Mouse (Mus musculus): Measurements from ENCODE around the gene Smyd4. TPM values are rescaled to one million over a fixed set of nuclear protein-coding genes. Genes with fewer than 3 reads are reported as not detected.

Gene Smyd4
- 1 to 10 TPM; 2.5 to 4.4 TPM for total RNA-seq (2021)
- long read RNA-seq, experiment 1, partial matches to known transcripts = 0 of 3 reads
- long read RNA-seq, experiment 1, other reads (novel, unspliced or antisense) = 1 of 3 reads
- long read RNA-seq, experiment 2, partial matches to known transcripts = 1 of 4 reads
- long read RNA-seq, experiment 2, other reads (novel, unspliced or antisense) = 3 of 4 reads

DNA sequence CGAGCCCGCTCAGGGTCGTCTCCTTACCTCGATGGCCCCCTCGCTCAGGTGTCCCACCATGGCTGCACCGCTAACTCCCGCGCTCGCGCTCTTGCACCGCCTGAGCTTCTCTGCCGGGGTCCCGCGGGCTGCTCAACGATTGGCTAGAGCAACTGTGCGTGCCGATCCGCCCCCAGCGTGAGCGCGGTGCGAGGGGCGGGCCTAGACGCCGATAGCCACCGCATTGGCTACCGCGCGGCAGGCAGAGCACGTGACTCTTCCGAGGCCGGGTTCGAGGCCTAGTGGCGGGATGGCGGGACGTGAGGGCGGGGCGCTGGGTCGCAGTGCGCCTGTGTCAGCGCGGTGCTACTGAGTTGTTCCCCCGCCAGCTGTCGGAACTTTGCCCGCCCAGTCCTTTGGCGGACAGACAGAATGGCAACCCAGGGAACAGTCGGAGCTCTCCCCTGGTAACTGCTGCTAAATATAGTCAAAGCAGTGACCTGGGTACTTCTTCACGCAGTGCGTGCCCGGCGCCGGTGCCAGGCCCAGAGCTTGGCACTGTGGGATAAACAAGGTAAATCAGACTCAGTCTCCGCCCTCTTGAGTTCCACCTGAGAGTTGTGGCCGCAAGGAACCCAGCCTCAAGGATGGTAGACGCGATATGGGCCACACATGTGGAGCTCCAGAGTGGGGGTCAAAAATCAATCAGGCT lies at the start of gene Smyd4, which contains the start of gene Rpa1:
Gene Smyd4, plus strand, starts transcription at position 235 of the 691 bp plus-strand sequence.
Gene Rpa1, minus strand, starts transcription at position 126 of the 691 bp plus-strand sequence.
- DNase-seq = peak; percentile 97

DNA sequence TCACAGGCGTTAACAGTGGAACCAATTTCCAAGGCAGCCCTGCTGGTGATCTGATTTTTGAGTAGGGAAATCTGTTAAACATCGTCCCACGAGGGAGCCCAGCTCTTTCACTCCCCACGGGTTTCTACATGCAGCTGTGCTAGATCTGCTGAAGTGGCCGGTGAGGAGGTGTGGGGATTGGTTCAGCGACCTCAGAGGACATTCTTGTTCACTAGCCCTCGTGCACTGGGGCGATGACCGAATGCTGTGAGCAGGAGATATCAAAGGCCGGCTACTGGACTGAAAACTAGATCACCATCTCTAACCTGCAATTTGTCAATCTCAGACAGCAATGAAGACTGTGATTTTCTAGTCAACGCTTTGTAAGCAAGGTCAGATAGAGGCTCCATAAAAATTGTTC lies 49.7 kb upstream of the Smyd4 start:
- DNase-seq = no peak

DNA sequence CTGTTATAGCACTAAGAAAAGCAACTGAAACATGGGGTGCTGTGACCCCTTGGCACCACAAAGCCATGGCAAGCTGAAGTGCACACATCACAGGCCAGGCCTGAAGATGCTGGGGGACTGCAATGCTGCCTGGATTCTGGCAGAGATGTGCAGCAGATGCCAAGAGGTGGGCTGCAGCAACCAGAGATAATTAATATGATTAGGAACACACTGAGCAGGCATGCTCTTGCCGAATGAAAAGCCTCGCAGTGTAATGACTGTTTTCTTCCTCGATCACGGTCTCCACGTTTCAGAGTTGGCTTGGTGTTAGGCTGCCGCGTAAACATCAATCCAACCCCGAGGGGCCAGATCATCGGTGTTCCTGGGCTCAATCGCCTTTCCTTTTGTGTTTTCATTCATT lies 48.4 kb upstream of the Smyd4 start:
- DNase-seq = no peak

DNA sequence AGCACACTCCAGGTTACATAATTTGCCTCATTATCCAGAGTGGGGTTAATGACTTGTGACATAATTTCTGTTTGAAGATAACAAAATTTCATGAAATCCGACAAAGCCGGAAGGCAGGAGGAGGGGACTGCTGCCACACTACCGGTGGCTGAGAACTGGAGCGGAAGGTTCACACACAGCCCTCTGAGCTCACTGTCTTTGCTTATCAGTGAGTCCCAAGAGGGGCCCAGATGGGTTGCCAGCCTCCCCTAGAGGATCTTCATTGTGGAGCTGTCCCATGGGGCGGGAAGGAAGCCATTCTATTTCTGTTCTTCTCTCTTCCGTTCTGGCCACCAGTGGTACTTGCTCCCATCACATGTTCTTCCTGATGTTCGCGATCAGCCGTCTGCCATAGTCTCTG lies 47.3 kb upstream of the Smyd4 start:
- no peak for DNase-seq

DNA sequence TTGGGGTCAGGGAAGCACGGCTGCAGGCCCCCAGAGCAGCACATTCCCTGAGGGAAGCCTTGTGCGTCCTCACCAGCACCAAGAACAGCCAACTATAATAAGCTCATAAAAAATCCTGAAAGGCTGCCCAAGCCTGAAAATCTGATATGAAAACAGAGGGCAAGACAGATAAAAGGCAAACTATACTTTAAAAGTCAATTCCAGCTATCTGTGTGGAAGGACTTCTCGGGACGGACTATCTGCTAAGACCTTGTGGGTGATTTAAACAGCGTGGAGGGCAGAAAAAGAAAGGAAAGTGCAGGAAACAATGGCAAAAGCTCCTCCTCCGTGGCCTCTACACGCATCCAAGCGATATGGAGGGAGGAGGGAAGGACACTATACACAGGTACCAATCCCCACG lies 43.4 kb upstream of the Smyd4 start:
- DNase-seq = no peak

DNA sequence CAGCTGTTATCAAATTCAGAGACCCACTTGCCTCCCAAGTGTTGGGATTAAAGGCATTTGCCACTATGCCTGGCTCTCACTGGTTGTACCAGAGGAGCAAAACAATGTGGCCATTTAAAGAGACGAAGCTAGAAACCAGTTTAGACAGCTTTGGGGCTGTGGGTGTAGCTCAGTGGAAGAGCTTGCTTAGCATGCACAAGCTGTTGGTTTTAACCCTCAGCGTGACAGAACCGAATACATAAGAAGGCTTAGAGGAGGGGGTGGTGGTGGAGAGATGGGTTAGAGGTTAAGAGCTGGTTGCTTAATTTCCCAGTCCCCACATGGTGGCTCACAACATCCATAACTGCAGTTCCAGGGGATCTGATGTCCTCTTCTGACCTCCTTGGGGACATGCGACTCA lies 39.6 kb upstream of the Smyd4 start:
- DNase-seq = no peak

DNA sequence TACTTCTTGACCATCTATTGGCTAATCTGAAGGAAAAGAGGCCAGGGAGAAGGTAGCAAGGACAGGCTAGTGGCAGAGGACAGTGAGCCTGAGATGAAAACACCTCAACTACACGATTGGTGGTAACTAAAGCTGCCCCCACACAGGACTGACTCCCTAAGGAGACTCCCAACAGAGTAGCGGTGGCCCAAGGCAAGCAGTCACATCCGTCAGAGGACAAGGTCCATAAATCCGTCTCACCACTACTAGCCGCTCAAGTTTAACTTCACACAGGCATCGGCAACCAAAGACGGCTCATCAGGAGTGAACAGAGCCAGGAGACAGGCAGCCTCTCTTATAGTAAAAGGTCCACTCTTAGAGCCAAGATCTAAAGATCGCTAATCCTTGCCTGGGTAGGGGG lies 37.4 kb upstream of the Smyd4 start:
- DNase-seq = no peak

DNA sequence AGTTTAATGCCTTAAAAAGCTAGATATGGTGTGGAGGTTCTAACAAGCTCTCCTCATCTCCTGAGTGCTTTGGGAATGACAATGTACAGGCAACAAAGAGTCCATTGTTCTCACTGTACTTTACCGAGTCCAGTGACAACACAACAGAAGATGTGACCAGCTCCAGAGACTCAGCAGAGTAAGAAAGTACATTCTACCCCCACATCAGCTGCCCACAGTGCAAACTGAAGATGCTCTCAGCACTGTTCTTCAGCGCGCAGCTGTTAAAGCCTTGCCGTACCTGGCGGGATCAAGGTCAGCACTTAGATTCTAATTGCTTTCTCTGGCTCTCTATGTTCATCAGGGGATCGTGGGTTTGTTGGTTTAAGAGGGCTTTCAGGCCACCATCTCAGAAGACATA lies 36.5 kb upstream of the Smyd4 start:
- DNase-seq = no peak

DNA sequence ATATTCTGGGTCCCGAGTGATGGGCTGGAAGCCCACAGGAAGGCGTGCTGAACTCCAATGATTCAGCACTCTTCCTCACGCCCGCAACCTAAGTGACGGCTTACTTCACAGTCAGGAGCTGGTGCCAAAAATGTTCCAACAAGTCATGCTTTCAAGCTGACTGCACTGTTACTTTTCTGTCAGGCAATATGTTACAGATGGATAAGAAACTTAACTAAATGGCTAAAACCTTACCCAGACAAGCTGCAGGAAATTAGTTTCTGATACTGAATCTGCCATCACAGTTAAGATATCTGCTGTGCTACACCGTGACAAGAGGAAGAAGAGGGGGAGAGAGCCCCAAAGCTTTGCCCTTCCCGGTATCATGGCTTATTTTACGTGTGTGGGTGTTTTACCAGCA lies 34.4 kb upstream of the Smyd4 start:
- DNase-seq = no peak

DNA sequence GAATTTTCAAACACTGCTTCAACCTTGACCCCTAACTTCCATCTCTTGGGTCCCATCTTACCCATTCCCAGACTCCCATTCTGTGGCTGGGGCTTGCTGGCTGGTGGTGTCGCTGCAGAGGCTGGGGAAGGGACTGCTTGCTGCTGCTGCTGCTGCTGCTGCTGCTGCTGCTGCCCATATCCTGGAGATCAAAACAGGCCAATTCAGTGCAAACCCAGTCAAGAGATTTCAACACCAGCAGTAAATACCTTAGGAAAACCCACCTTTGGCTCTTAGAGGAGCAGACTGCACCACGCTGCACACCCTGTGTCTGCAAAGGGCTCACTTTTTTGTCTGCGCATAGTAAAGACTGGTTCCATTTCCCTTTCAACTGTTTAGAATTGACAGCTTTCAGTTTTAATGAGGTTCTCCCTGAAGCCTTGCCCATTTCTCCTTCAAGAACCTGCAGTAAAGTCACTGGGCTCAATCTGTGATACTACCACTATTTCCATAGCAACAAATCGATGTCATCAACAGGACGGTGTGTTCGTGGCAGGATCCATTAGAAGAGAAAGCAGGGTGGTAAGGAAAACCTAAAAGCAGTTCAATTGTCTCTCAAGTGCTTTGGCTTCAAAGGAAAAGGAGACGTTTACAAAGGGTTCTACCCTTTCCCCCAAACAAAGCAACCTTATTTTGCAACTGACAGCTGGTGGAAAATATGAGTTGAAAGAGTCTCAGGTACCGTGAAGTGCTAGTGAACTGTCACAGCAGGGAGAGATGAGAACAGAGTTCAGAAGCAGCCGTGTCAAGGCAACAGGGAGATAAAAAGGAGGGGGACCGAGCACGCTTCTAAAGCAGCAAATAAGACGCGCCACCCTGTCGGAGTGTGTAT lies 29.6 kb upstream of the Smyd4 start:
- no peak for DNase-seq

DNA sequence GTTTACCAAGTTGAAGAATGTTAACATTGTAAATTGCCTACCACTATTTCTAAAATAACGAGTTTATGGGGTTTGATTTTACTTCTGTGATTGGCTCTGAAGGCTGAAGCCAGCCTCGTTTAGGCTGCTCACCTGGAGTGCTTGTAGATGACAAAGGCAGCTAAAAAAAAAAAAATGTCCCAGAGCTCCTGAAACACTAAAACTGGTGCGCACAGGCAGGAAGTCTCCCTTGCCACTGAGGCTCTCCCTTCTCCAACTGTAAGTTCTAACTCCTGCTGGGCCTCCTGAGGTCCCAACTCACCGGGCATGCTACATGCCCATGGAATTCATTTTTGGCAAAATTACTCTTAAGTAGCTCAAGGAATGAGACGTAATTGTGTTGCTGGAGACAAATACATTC lies 29.0 kb upstream of the Smyd4 start:
- no peak for DNase-seq

DNA sequence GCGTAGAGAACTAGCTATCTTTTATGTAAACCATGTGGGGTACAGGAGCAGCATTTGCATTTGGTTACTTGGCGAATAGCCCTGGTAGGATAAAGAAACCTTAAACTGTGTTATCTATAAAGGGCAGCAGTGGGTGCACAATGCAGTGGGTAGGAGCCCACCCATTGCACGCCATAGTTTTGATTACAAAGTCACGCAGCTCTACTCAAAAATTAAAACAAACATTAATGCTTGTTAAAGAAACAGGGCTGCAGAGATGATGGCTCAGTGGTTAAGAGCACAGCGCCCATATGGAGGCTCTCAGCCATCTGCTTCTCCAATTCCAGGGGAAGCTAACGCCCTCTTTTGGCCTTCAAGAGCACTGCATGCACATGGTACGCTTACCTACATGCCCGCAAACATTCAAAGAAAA lies 24.9 kb upstream of the Smyd4 start:
- no peak for DNase-seq

DNA sequence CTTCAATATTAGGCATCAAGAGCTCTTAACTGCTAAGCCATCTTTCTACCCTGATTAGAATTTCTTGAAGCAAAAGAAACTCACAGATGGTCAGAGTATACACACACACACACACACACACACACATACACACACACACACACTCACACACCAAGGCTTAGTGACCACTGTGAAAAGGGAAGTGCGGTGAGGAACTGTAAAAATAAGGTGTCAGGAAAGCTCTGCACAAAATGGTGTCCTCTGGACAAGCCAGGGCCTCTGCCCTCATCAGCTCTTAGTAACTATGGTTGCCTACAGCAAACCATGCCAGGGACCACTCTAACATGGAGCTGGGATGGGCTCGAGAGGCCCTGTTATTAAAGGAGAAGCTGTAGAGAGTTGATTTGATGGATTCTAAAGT lies 23.8 kb upstream of the Smyd4 start:
- DNase-seq = no peak

DNA sequence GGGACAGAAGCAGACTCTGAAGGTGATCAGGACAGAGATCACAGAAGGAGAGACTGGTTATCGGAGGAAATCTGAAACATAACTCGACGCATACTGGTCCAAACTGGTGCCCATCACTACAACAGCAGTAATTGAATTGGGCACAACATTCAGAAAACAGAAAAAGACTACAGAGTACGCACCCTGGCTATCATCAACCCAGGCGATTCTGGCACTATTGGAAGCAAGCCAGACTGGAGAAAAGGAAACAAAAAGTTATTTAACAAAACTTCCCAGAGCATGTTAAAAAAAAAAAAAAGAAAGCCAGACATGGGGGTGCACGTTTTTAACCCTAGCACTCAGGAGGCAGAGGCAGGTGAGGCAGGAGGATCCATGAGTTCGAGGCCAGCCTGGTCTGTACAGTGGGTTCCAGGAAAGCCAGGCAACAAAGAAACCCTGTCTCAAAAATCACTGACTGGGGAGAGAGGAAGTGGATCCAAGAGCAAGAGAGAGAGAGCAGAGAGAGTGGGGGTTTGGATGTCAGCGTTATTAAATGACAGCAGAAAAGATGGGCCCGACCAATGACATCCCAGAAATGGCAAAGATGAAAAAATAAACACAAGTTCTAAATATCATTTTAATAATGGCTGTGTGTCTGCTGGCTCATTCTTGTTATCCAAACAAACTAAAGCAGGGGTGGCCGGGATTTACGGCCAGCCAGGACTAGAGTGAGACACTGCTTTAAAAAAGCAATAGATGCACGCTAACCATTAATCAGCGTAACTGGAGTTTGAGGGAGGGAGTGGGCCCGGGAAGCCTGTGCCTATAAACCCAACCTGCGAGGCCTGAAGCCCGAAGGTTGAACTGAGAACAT lies 22.9 kb upstream of the Smyd4 start:
- DNase-seq = no peak

DNA sequence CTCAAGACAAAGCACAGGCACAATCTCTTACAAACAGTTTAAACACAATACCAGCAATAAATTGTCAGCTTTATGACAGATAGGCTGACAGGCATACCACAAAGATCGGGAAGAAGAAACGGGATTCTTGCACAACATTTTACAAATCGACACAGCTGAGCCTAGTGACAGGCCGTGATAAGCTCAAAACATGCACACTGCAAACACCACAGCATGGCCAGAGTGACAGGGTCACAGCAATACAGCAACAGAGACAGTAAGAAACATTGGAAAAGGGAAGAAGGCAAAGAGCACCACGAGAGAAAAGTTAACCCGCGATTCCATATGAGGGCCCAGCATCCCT lies 22.3 kb upstream of the Smyd4 start:
- DNase-seq = no peak

DNA sequence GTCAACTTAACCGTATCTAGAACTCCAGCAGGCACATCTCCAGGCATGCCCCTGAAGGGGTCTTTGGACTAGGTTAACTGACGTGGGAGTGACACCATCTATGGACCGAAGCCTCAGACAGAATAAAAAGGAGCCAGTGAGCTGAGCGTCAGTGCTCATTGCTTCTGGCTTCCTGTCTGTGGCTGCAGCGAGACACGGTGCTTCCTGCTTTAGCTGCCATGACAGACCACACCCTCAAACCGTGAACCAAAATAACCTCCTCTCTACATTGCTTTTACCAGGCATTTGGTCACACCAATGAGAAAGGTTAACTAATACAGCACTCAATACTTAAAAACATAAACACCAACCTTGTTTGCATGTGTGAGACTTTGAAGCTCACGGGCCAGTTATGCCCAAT lies 11.6 kb upstream of the Smyd4 start:
- no peak for DNase-seq

DNA sequence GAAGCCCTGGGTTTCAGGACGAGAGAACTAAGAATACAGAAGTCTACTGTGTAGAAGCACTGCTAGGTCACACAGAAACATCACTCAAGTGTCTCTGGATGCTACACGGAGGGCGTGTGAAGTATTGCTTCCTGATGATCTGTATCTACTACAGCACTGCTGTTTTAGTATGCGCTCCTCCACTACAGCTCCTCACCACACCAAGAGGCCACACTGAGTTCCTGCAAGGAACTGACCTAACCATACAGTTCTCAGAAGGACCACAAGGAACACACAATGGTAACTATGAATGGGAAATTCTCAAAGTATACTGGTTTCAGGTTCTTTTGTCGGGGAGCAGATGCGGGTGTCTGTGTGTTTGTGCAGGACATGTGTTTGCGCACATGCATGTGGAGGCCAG lies 11.0 kb upstream of the Smyd4 start:
- no peak for DNase-seq

DNA sequence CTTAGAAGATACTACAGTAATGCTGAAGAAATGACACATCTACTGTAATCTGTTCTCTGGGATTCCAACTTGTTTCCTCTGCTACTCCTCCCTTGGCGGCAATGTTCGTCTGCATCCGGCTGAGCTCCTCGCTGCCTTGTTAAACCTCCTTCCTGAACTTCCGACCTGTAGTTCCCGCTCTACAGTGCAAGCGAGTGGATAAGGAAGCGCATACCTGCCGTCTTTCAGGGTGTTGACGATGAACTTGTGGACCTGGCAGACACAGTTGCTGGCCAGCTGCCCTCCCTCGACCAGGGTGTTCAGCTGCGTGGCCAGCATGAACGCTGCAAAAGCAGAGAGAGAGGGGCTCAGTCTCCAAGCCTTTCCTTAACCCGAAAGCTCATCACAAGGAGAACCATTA lies 8.2 kb upstream of the Smyd4 start:
- DNase-seq = no peak

DNA sequence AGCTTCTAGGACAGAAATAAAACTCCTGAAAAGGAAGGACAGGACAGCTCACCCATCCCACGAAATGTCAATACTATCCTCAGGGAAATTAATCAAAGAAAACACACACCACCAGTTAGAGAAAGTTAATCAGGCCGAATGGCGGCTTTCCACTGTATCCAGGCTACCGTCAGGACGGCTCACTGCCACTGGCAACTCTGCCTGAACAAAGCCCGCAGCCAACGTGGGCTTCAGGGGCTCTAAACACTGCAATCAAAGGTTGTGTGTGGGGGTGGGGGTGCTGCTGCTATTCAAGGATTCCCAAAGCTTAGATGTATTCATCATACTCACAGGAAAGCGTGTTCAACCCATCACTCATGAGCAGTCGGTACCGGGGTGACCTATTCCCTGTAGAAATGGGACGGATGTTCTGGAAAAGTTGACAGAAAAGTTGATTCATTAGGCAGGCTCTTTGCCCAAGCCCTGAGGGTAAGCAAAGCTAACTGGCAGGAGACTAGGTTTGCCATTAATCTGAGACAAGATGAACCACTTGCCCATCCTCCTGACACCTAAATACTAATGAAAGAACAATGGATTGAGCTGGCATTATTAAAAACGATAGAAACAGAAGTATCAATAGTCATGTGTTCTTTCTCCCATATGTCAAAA lies 7.4 kb upstream of the Smyd4 start:
- no peak for DNase-seq

DNA sequence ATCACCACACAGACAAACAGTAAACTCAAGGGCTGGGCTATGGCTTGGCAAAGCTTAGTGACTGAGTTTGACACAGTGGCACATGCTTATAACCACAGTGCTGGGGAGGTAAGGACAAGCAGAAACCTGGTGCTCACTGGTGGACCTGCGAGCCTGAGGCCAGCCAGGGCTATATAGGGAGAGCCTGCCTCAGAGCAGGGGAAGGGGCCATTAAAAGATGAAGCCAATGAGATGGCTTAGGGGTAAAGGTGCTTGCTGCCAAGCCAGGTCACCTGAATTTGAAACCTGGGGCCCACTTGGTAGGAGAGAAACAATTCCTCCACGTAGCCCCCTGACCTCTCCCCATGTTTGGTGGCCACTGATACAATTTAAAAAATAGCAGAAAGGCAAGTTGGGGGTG lies 5.1 kb upstream of the Smyd4 start:
- no peak for DNase-seq

DNA sequence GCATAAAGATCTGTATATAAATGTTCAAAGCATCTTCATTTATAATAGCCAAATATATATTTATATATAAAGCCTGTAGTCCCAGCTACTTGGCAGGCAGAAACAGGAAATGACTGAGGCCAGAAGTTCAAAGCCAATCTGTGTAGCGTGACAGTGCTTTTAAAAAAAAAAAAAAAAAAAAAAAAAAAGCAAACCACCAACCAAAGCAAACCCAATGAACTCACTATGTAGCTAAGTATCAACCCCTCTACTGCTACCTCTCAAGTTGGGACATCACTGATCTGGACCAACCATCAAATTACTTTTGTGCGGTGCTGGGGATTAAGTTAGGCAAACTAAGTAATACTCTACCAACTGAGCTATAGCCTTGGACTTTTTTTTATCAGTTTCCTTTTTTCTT lies 4.1 kb upstream of the Smyd4 start:
- no peak for DNase-seq

DNA sequence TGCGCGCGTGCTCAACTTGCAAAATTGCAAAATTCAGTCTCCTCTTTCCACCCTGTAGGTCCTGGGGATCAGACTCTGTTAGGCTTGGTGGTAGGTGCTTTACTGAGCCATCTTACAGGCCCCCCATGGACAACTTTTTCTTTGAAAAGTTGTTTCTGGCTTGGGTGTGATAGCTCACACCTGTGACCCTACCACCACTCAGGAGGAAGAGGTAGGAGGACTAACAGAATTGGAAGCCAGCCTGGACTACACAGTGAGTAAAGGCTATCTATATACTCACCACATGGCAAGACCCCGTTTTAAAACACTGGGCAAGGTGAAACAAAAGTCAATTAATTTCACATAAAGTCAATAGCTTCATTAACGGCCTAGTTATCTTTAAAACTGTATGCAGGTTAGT lies 3.5 kb upstream of the Smyd4 start:
- no peak for DNase-seq
